Mouse (Mus musculus) embryonic stem cell, embryonic (primary cell): ENCODE results near the gene N4bp2.

Experiments used
- CTCF ChIA-PET, 4 experiments: fragments of 300-600 bp in 2 of 4; fragments of 350-600 bp in 2 of 4; sonication (Branson Sonifier 250); formaldehyde crosslinking; loops; one replicate each; lab custom pipeline; 2022; ENCODE audit warnings: inconsistent platforms in 2 of 4; lab: Charles Lee
- POLR2A ChIA-PET, 4 experiments: fragments of 300-600 bp in 2 of 4; fragments of 350-600 bp in 2 of 4; sonication (Branson Sonifier 250); formaldehyde crosslinking; loops; one replicate each; lab custom pipeline; 2022; ENCODE audit warnings: antibody characterized with exemption in 4 of 4, inconsistent platforms in 1 of 4; lab: Charles Lee

Gene N4bp2

GRCm38 (mm10) chr5:65763088-65763915 lies at the start of gene N4bp2:
TSS of gene N4bp2 (plus strand) at chr5:65763521.
- ChIA-PET CTCF (interaction anchor here in 3 of 4 experiments (0.6 to 1.2 kb wide), 4 partner anchors 19 to 455 kb away, joined by 3 to 7 read pairs (median 4); no protein-coding TSS in a partner anchor), POLR2A (interaction anchor here (0.5 to 3.6 kb wide), 48 partner anchors 10 to 556 kb away, joined by 3 to 24 read pairs (median 4); partner anchors contain the start of genes Lias (in 1 of the 4) and Rpl9 (in 1 of the 4))

DNA sequence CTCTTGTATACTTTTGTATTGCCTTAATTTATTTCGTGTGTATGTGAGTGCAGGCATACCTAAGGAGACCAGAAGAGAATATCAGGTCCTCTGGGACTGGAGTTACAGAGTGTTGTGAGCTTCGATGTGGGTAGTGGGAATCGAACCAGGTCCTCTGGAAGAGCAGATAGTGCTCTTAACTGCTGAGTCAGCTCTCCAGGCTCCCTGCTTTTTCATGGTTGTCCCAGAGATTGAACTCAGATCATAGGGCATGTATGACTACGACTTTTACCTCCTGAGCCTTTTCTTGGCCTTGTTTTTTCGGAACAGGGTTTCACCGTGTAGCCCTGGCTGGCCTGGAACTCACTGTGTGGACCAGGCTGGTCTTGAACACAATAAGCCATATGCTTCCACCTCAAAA lies 48.2 kb upstream of the N4bp2 start:
- ChIA-PET POLR2A (interaction anchor here in 2 of 4 experiments (1.0 to 3.5 kb wide), 4 partner anchors 9 to 10 kb away, joined by 4 to 11 read pairs (median 8); no protein-coding TSS in a partner anchor), CTCF (no interaction called here)

- ChIA-PET CTCF (interaction anchor here in 3 of 4 experiments (0.7 to 1.7 kb wide), 8 partner anchors 11 to 1580 kb away, joined by 3 to 9 read pairs (median 5); partner anchors contain the start of gene N4bp2 (in 1 of the 3)), POLR2A (interaction anchor here (0.5 to 2.8 kb wide), 36 partner anchors 10 to 344 kb away, joined by 3 to 56 read pairs (median 4); partner anchors contain the start of genes Lias (in 3 of the 4), Rpl9 (in 3 of the 4), N4bp2 (in 2 of the 4) and Pds5a (in 2 of the 4))
Measured at GRCm38 (mm10) chr5:65717063-65717902, 46.0 kb upstream of the N4bp2 start.

GRCm38 (mm10) chr5:65717903-65718211 lies 45.5 kb upstream of the N4bp2 start:
- CTCF ChIA-PET = interaction anchor here in 3 of 4 experiments (0.6 to 1.7 kb wide), 11 partner anchors 11 to 1581 kb away, joined by 3 to 9 read pairs (median 4); partner anchors contain the start of gene N4bp2 (in 1 of the 3)
- POLR2A ChIA-PET = interaction anchor here (0.6 to 2.8 kb wide), 35 partner anchors 10 to 345 kb away, joined by 3 to 56 read pairs (median 3); partner anchors contain the start of genes Lias (in 3 of the 4), Rpl9 (in 3 of the 4), N4bp2 (in 2 of the 4) and Pds5a (in 2 of the 4)

GRCm38 (mm10) chr5:65718368-65718767 lies 45.0 kb upstream of the N4bp2 start:
- ChIA-PET POLR2A (interaction anchor here (0.6 to 2.8 kb wide), 27 partner anchors 10 to 346 kb away, joined by 3 to 56 read pairs (median 4); partner anchors contain the start of genes Lias (in 3 of the 4), Rpl9 (in 3 of the 4), N4bp2 (in 2 of the 4) and Pds5a (in 2 of the 4)), CTCF (interaction anchor here in 3 of 4 experiments (0.6 to 1.7 kb wide), 11 partner anchors 9 to 529 kb away, joined by 3 to 8 read pairs (median 4); partner anchors contain the start of gene N4bp2 (in 1 of the 3))

GRCm38 (mm10) chr5:65724311-65725054 lies 38.8 kb upstream of the N4bp2 start:
- ChIA-PET CTCF (interaction anchor here in 3 of 4 experiments (0.6 to 1.3 kb wide), 5 partner anchors 14 to 1422 kb away, joined by 3 to 4 read pairs (median 3); partner anchors contain the start of gene Pds5a (in 1 of the 3)), POLR2A (interaction anchor here (0.5 to 2.6 kb wide), 46 partner anchors 8 to 868 kb away, joined by 3 to 24 read pairs (median 4); partner anchors contain the start of genes N4bp2 (in 3 of the 4), Lias (in 2 of the 4), Pds5a (in 2 of the 4) and Rpl9 (in 2 of the 4))

GRCm38 (mm10) chr5:65731173-65732007 lies 31.9 kb upstream of the N4bp2 start:
- ChIA-PET CTCF (interaction anchor here in 1 of 4 experiments (0.8 to 1.3 kb wide), 2 partner anchors 8 to 11 kb away, joined by 3 to 4 read pairs; no protein-coding TSS in a partner anchor), POLR2A (interaction anchor here in 3 of 4 experiments (0.5 to 2.2 kb wide), 15 partner anchors 10 to 412 kb away, joined by 3 to 8 read pairs (median 3); partner anchors contain the start of genes Lias (in 1 of the 3), N4bp2 (in 1 of the 3), Rpl9 (in 1 of the 3) and Smim14 (in 1 of the 3))

DNA sequence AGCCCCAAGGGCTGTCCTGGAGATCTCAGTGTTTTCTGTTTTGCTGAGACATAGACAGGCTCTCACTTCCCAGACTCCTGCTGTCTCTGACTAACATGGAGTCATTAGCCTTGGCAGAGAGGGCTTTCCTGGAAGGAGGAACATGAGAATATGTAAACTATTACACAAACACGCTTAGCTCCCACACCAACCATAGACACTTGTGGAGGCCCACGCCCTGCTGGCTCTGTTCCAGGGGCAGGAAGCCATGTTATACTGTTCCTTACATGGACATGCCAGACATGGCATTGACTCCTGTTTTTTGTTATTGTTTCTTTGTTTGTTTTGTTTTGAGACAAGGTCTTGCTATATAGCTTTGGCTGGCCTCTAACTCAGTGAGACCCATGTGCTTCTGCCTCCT lies 27.7 kb upstream of the N4bp2 start:
- ChIA-PET CTCF (interaction anchor here in 1 of 4 experiments (0.6 to 1.4 kb wide), 2 partner anchors 8 to 29 kb away, joined by 4 read pairs; no protein-coding TSS in a partner anchor), POLR2A (interaction anchor here in 1 of 4 experiments (1.0 to 1.7 kb wide), 2 partner anchors 11 to 22 kb away, joined by 3 to 11 read pairs; no protein-coding TSS in a partner anchor)

DNA sequence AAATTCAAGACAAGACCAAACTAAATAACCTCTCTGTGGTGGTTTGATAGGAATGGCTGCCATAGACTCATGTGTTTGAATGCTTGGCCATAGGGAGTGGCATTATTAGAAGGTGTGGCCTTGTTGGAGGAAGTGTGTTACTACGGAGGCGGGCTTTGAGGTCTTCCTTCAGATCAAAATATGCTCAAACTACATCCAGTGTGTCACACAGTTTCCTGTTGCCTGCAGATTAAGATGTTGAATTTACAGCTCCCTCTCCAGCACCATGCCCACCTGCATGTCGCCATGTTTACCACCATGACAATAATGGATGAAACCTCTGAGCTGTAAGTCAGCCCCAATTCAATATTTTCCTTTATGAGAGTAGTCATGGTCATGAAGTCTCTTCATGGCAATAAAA lies 24.0 kb upstream of the N4bp2 start:
- POLR2A ChIA-PET = interaction anchor here in 1 of 4 experiments (1.2 kb wide), 1 partner anchor 15 kb away, joined by 3 read pairs; no protein-coding TSS in a partner anchor
- CTCF ChIA-PET = interaction anchor here in 1 of 4 experiments (0.9 kb wide), 1 partner anchor 8 kb away, joined by 3 read pairs; no protein-coding TSS in a partner anchor

GRCm38 (mm10) chr5:65746908-65747307 lies 16.4 kb upstream of the N4bp2 start:
- POLR2A ChIA-PET = interaction anchor here in 1 of 4 experiments (1.5 kb wide), 1 partner anchor 29 kb away, joined by 3 read pairs; no protein-coding TSS in a partner anchor
- CTCF ChIA-PET = interaction anchor here in 1 of 4 experiments (0.6 kb wide), 1 partner anchor 94 kb away, joined by 5 read pairs; no protein-coding TSS in a partner anchor

- ChIA-PET POLR2A (interaction anchor here in 3 of 4 experiments (0.8 to 1.7 kb wide), 9 partner anchors 9 to 167 kb away, joined by 3 to 9 read pairs (median 7); partner anchors contain the start of gene N4bp2 (in 2 of the 3)), CTCF (interaction anchor here in 1 of 4 experiments (0.7 kb wide), 2 partner anchors 10 to 404 kb away, joined by 3 to 6 read pairs; no protein-coding TSS in a partner anchor)
Measured at GRCm38 (mm10) chr5:65748386-65748785, 14.9 kb upstream of the N4bp2 start.

DNA sequence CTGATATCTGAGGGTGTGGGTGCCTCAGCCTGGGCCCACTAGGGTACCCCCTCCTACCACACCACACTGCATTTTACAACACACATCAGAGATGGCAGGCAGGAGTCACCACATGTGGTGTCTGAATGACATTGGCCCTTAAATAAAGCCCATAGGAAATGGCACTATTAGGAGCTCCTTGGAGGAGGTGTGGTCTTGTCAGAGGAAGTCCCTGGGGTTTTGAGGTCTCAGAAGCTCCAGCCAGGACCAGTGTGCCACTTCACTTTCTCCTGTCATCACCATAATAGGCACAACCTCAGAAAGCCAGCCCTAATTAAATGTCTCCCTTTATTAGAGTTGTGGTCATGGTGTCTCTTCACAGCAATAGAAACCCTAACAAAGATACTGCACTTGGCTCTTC lies 14.4 kb upstream of the N4bp2 start:
- POLR2A ChIA-PET = interaction anchor here in 3 of 4 experiments (0.8 to 1.7 kb wide), 8 partner anchors 9 to 167 kb away, joined by 3 to 9 read pairs (median 8); partner anchors contain the start of gene N4bp2 (in 2 of the 3)
- CTCF ChIA-PET = interaction anchor here in 1 of 4 experiments (0.6 to 1.2 kb wide), 2 partner anchors 35 to 52 kb away, joined by 3 to 4 read pairs; no protein-coding TSS in a partner anchor

GRCm38 (mm10) chr5:65752021-65752420 lies 11.3 kb upstream of the N4bp2 start:
- POLR2A ChIA-PET = interaction anchor here in 1 of 4 experiments (1.8 kb wide), 1 partner anchor 12 kb away, joined by 4 read pairs; the partner anchor contains the start of gene N4bp2
- CTCF ChIA-PET = no interaction called here

DNA sequence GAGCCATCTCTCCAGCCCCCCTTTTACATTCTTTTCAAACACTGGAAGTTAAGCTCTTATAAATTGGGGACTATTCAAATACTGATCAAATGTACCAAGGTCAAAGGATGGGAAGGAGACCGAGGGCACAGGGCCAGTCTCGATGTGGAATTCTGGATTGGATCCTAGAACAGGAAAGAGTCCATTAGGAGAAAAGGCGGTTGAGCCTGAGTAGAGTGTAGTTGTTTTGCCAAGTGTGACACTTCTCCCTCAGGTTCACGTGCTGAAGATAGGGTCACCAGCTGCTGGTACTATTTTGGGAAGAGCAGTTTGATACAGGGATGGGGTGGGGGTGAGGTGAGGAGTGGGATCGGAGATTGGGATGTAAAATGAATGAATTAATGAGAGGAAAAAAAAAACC lies 7.5 kb upstream of the N4bp2 start:
- ChIA-PET CTCF (interaction anchor here in 1 of 4 experiments (0.6 kb wide), 1 partner anchor 434 kb away, joined by 8 read pairs; no protein-coding TSS in a partner anchor), POLR2A (interaction anchor here in 2 of 4 experiments (0.6 to 0.7 kb wide), 2 partner anchors 18 to 38 kb away, joined by 3 to 8 read pairs; no protein-coding TSS in a partner anchor)

- ChIA-PET CTCF (interaction anchor here in 1 of 4 experiments (0.7 kb wide), 1 partner anchor 168 kb away, joined by 3 read pairs; no protein-coding TSS in a partner anchor), POLR2A (interaction anchor here in 2 of 4 experiments (0.7 to 1.9 kb wide), 5 partner anchors 9 to 207 kb away, joined by 3 to 7 read pairs (median 3); no protein-coding TSS in a partner anchor)
Measured at GRCm38 (mm10) chr5:65757110-65757509, 6.2 kb upstream of the N4bp2 start.
